Comparison of ENCODE assay signal across 16 mouse cellular contexts in genomic region chr11:44423261-44423660, GRCm38 (mm10). TPM values are rescaled to one million over a fixed set of nuclear protein-coding genes. Genes with fewer than 3 reads are reported as not detected.
"Had no signal": no experiment of that assay in that cellular context is flagged by ENCODE, and none has a peak within 500 bp of the region (broad histone marks: within the 10 kb centered on the region; RNA-seq: fewer than 3 reads in every experiment).

No protein-coding gene starts in this region.

- H3K4me3 ChIP-seq: limb, embryonic 15.5 days; liver, embryonic 13.5 days; lung, embryonic 15.5 days; megakaryocyte, embryonic 14.5 days had no signal

- H3K9me3 ChIP-seq: limb, embryonic 15.5 days; liver, embryonic 13.5 days; lung, embryonic 15.5 days; megakaryocyte, embryonic 14.5 days had no signal

- H3K4me1 ChIP-seq: liver, embryonic 13.5 days; lung, embryonic 15.5 days; megakaryocyte, embryonic 14.5 days had no signal

- H3K9ac ChIP-seq: limb, embryonic 15.5 days; liver, embryonic 13.5 days; liver, postnatal 0 days; lung, embryonic 15.5 days had no signal

- DNase-seq: kidney, adult 8-10 months; kidney, postnatal 25 days; liver, embryonic 13.5 days; liver, postnatal 0 days; lung, postnatal 14 days; thymus, postnatal 4 days had no signal

- H3K27me3 ChIP-seq: limb, embryonic 15.5 days had no signal

- H3K36me3 ChIP-seq: limb, embryonic 15.5 days; liver, embryonic 13.5 days; lung, embryonic 15.5 days had no signal

- ATAC-seq: liver, postnatal 0 days had no signal

- H3K4me2 ChIP-seq: limb, embryonic 15.5 days; liver, embryonic 13.5 days; lung, embryonic 15.5 days had no signal

- H3K27ac ChIP-seq: limb, embryonic 15.5 days; liver, embryonic 13.5 days; lung, embryonic 15.5 days; macrophage; stomach, postnatal 0 days had no signal

RNA-seq across cellular contexts. Expression of gene Il12b, which starts 23.4 kb away (rescaled TPM):
- total RNA-seq: layer of hippocampus, postnatal 25 days; left cerebral cortex, adult 8-10 months; left cerebral cortex, postnatal 25 days; monocyte, adult 5-6 weeks; neutrophil, adult 5-6 weeks had no signal
- polyA plus RNA-seq: liver, embryonic 13.5 days; liver, postnatal 0 days; lung, embryonic 15.5 days; stomach, postnatal 0 days had no signal
